Mouse (Mus musculus) embryo, embryonic 10 days (tissue): Measurements from ENCODE around the gene Hsd11b2.
A peak's percentile ranks its signal among the peaks of the same experiment; 100 is the strongest.

Source experiments
- DNase-seq: peaks from one replicate; pipeline ENCODE4 v3.0.0-alpha.2; 2015; ENCODE audit warnings: low spot score

The Hsd11b2 gene

DNA sequence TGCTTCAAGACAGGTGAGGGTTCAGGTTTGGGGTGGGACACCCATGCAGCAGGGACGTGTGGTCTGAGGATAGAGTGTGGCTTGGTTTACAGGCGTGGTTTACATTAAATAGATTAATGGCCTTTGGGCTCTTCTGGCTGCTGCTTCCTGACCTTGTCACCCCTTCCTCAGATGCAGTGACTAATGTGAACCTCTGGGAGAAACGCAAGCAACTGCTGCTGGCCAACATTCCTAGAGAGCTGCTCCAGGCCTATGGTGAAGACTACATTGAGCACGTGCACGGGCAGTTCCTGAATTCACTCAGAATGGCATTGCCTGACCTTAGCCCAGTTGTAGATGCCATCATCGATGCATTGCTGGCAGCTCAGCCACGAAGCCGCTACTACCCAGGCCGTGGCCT lies 4.3 kb downstream of the Hsd11b2 start:
- DNase-seq = peak; percentile 56

DNA sequence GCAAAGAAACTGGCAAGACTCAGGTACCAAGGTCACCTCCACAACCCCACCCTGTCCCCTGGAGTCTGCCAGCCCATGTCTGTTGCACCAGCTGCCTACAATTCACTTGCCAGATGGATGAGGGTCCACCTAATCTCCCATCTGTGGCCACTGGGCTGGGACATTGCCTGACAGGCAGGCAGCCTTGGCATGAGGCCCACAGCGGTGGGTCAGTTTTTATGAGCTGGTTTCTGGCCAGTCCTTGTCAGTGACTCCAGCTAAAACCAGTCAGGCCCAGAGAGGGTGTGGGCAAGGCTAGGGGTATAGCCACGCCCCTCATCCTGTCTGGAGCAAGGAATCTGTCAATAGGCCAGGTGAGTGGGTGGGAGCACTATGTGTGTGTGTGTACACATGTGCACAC lies 8.6 kb downstream of the Hsd11b2 start:
- DNase-seq = no peak

GRCm38 (mm10) chr8:105528206-105528605 lies 9.7 kb downstream of the Hsd11b2 start:
- no peak for DNase-seq

DNA sequence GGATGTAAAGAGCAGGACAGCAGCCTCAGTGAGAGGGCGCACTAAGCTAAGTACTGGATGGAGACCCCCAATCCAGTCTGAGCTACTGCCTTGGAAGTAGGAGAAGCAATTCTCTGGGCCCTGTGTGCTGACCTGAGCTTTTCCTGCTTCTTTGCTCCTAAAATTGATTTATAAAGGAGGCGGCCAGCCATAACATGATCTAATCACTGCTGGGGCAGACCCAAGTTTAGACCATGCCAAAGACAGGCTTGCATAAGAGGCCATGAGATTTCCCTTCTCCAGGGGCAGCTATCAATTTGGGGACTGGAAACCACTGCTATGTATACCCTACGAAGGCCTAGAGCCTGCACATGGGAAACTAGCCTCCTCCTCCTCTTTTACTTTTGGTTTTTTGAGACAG lies 10.7 kb downstream of the Hsd11b2 start:
- no peak for DNase-seq

DNA sequence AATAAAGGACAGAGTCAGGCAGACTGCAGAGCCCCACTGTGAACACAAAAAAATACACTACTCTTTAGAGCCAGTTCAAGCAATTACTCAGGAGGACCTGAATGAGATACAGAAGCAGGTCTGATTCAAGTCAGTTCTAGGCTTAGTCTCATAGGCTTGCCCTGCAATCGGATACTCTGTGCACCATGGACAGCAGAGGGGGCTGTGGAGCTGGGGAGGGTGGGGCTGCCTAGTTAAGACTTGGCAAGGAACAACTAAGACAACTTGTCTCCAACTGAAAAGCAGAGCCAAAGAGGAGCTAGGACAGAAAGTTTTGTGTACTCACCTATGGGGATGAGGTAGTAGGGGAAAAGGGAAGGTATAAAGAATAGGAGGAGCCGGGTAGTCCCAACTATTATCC lies 13.2 kb downstream of the Hsd11b2 start:
- DNase-seq = no peak

DNA sequence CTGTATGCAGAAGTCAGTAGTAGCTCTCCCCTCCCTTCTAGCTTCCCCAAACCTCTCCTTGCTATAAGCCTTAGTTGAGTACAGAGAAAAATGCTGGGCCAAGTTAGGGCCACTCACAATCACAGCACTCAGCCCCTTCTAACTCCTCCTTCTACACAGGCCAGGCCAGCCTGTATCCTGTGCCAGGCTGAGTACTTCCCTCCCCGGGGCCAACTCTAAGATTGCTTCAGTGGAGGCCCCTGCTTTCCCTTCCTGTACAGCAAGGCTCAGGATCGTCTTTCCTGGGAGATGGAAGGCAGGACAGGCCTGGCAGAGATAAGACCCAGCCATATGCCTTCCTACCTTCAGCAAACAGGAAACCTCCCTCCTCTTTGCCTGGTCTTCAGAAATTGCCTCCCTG lies 14.9 kb downstream of the Hsd11b2 start:
- no peak for DNase-seq

DNA sequence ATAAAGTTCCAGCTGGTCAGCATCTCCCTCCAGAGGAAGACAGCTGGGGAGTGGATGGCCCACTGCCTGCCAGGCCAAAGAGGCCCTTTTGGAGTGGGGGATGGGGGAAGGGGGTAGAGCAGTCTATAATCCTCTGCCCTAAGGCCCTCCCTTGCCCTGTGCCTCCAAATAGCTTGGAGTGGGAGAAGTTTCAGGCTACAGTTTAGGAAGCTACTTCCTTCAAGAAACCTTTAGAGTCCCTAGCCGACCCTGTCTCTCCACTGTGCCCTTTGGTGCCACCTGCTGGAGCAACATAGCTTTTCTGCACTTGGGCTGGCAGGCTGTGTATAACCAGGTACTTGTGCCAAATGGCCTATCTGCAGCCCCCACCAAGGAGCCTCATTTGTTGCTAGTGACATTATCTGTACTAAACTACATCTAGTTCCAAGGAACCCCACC lies 15.4 kb downstream of the Hsd11b2 start:
- DNase-seq = peak; percentile 91

- DNase-seq = no peak
These were observed 18.0 kb downstream of the Hsd11b2 start for GRCm38 (mm10) chr8:105536546-105536945.

DNA sequence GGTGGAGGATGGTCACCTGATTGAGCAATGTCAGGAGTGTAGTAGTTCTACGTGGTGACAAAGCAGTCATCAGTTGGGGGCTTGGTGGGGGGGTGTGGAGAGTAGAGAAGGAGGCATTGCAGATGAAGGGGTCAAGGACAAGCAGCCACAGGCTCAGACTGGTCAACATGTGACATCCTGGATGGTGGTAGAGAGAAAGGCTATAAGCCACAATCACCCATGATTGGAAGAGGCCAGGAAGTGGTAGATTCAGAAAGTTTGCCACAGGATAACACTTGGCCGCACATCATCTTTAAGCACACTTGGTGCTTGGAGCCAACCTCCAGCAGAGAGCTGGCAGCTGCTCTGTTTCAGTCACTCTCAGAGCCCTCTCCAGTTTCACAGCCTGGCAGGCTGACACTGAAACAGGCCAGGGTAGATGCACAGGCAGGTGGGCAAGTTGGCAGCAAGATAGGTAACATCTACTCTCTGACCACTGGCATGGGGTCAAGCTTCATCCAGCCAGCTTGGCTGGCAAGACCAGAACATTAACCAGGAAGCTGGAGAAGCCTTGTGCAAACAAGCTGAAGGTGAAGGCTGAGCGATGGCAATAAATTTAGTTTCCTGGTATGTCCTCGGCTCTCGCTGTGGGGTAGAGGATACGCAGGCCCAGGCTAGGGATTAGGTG lies 18.6 kb downstream of the Hsd11b2 start:
- no peak for DNase-seq

DNA sequence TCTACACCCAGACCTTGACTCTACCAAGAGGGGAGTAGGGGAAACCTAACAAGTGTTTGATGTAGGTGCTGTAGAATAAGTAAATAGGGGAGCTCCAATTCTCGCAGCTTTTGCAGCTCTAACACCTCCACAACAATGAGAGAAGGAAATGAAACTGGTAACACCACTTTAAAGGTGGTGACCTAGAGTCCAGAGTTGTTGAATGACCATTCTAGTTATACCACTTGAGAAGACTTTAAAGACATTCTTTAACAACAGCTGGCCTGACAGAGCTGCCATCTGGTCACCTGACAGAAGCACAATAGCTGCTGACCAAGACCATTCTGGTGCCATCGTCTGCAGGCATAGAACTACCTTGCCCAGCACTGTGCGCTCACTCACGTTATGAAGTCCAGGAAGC lies 20.4 kb downstream of the Hsd11b2 start:
- DNase-seq = no peak

DNA sequence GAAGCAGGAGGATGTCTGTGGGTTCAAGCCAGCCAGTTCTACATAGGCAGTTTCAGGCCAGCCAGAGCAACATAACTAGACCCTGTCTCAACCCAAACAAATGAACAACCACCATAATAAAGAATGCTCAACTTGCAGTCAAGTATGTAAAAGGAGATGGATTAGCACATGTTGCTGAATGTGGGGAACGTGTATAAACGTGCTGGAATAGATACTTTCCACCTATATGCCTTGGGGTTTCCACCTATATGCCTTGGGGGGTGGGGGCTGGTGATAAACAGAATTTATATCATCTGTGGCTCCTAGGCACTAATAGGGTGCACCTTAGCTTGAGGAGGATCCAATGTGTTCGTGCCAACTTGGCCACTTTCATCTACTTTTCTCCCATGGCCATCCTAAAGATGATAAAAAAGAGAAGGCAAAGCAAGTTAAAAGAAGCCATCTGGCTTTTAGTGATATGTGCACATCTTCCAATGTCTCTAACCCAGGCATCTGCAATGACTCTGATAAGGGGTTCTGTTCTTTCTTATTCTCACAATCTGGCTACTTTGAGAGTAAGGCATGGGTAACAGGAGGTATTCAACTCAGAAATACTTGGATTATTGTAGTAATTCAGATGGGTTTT lies 23.6 kb downstream of the Hsd11b2 start:
- DNase-seq = no peak

- no peak for DNase-seq
These were observed 24.3 kb downstream of the Hsd11b2 start for GRCm38 (mm10) chr8:105542808-105543207.

DNA sequence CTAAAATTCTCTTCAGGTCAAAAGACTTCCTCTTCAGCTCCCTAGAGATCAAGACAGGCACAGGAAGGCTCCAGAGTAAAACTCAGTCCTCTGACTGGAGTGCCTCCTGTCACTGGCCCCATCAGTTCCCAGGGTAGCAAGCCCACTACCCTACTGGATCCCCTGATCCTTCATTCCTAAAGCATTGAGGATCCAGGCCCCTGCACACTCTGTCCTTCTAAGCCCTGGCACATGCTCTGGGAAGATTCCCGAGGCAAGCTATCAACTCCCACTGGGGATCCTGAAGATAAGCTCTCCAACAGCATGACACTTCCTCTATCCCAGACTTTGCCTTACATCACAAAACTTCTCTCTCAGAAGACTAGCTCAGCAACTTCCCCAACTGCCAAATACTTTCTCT lies 25.1 kb downstream of the Hsd11b2 start:
- no peak for DNase-seq

DNA sequence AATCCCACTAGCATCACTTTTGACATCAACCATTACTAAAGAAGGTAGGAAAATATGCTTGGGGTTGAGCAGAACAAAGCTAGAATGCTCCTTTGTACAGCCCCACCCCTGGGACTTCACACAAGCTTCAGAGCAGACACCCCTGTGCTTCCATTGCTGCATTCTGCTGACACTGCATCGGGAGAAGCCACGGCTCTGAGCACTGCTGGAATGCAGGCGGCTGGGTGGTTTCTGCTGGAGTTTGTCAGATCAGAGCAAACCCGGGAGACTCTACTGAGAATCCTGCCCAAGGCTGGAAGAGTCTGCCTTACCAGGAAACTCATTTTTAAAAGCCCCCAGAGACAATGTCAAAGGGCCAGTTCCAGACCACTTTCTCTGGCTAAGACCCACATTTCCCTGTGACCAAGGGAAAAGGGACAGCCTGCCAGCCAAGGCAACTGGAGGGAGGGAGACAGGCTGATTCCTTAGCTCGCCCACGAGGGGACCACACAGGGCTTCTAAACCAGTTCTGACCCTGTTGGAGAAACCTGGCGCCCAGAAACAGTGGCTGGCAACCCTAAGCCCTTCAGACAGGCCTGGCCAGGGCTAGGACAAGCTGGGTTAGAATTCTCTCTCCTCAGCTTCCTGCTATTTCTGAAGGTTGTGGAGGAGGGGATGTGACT lies 26.1 kb downstream of the Hsd11b2 start:
- DNase-seq = no peak

DNA sequence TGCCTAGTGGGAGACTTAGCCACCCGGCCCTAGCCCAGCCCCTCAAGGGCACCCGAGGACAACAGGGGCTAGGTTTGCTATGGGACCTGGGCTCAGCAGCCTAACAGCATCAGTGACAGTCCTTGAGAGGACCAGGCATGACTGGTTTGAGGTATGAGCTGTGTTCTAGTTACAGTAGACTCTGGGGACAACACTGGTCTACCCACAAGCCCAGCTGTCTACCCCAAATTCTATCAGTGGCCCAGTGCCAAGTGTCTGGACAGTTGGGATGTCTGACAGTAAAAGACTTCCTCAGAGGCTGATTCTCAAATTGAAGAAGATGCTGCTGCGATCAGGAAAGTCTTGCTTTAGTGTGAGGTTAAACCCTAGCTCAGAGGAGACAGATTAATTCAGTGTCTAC lies 26.7 kb downstream of the Hsd11b2 start:
- DNase-seq = no peak

DNA sequence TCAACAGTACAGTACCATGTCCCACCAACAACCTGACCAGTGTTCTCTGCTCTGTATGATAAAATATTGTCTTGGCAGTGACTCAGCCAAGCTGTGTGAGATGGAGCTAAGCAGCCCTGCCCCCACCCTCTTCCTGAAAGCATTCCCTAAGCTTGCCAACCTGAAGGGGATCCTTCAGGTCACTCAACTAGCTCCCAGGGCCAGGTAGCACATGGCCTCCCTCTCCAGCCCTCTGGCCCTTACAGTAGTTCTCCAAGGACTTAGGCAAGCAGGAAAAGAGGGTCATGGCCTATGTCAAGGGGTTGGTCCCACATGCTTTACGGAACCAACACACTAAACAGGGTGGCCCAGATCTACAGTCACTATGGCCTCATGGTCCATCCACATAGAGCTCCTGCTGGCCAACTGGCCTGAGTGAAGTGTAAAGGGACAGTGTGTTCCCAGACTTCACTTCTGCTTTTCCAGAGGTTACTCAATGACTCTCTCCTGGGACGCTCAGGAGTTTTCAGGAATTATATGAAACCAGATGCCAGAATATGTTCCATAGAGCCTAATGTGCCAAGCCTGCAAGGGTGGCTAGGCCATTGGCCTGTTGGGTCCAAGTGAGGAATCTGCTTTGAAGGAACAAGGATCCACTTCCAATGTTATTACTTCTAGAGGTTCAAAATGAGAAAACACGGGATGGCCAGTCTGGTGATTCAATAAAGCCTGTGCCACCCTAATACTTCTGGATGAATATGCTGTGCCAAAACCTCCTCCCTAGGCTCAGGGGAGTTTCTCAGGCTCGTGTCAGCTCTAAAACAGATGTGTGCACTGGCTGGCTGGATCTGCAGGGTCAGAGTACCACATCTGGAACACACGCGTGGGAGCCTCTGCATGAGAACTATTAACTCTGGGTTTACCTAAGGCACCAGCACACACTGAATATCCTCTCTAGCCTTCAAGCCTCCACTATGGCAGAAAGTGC lies 28.1 kb downstream of the Hsd11b2 start:
- no peak for DNase-seq

DNA sequence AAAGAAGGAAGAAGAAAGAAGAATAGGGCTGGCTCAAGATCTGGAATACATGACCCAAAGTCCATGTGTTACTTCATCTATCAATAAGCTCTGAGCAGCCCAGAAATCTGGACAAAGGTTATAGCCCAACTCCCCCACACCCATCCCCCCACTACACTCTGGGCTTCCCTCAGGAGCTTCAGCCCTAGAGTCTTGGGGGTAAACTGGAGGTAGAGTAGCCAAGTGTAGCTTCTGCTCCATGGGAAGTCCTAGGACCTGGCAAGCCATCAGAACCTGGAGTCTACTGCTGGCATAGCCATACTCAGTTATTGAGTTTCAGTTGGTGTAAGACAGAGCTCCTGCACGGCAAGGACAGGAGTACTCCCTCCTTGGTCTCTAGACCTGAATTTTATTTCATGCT lies 31.0 kb downstream of the Hsd11b2 start:
- DNase-seq = no peak

GRCm38 (mm10) chr8:105550083-105550482 lies 31.5 kb downstream of the Hsd11b2 start:
- DNase-seq = no peak

DNA sequence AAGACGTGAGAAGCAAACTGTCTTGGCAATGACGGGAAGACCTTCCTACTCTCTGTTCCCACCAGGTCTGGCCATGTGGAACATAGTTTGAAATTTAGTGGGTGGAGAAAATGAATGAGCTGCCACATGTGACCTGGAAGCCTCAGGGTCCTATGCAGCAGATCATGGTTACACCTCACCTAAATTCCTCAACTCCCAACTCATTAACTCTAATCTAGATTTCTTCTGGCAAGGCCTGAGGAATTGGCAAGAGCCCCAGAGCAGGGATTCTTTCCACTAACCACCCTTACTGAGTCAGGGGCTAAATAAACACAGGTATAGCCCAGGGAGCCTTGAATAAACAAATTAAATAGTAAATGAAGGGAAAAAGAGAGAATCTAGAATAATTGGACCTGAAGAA lies 33.5 kb downstream of the Hsd11b2 start:
- DNase-seq = no peak

DNA sequence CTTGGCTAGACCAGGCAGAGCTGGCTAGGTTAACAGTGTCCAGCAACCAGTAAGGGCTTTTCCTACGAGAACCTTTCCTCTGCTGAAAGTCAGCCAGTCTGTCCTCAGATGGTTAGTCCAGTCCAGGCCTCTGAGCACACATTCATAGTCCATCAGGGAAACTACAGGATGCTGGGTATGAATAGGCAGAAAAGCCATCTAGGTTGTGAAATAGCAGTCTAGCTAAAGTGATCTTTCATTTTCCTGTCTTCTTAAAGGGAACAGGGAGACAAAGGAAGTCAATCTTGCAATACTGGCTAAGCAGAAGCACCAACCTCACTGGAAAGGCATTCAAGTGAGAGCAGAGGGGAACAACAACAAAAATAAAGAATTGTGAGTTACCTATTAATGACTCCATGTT lies 34.3 kb downstream of the Hsd11b2 start:
- DNase-seq = no peak

- peak; percentile 81 for DNase-seq
These were observed 35.5 kb downstream of the Hsd11b2 start for GRCm38 (mm10) chr8:105554087-105554486.

GRCm38 (mm10) chr8:105555230-105555629 lies 36.7 kb downstream of the Hsd11b2 start:
- no peak for DNase-seq
